Mouse (Mus musculus) midbrain, postnatal 0 days (tissue): ENCODE data around the gene Pmp22. TPM values are rescaled to one million over a fixed set of nuclear protein-coding genes. Genes with fewer than 3 reads are reported as not detected.

Experiments used
- ATAC-seq: fragments of 200-750 bp; cut with Nextera tagmentation; 2 replicates; pipeline ENCODE4 v1.8.0; 2017; ENCODE audit warnings: moderate number of reproducible peaks, mild to moderate bottlenecking, moderate TSS enrichment, moderate library complexity; ENCODE audit not compliant: low FRiP score
- DNase-seq: peaks from one replicate; pipeline ENCODE4 v3.0.0-alpha.2; 2015; ENCODE audit warnings: low spot score
- H3K27ac ChIP-seq: fragments of 300-500 bp; sonication (generic); 2 replicates; pipeline ENCODE4 v1.5.1; 2014; ENCODE audit warnings: low read depth, mild to moderate bottlenecking, low read length, mixed read lengths
- H3K27me3 ChIP-seq: fragments of 300-500 bp; sonication (generic); 2 replicates; pipeline ENCODE4 v1.6.1; 2014; ENCODE audit warnings: low read length, control low read depth, mixed read lengths; ENCODE audit not compliant: insufficient read depth
- H3K36me3 ChIP-seq: fragments of 300-500 bp; sonication (generic); 2 replicates; pipeline ENCODE4 v1.6.1; 2014; ENCODE audit warnings: low read length, control low read depth, mixed read lengths; ENCODE audit not compliant: insufficient read depth
- H3K4me1 ChIP-seq: fragments of 300-500 bp; sonication (generic); 2 replicates; pipeline ENCODE4 v1.6.1; 2014; ENCODE audit warnings: mild to moderate bottlenecking, control low read depth, antibody characterized with exemption, low read length, mixed read lengths; ENCODE audit not compliant: insufficient read depth
- H3K4me2 ChIP-seq: fragments of 300-500 bp; sonication (generic); 2 replicates; pipeline ENCODE4 v1.6.1; 2014; ENCODE audit warnings: low read depth, mild to moderate bottlenecking, low read length, mixed read lengths; ENCODE audit not compliant: poor library complexity, severe bottlenecking
- H3K4me3 ChIP-seq: fragments of 300-500 bp; sonication (generic); 2 replicates; pipeline ENCODE4 v1.5.1; 2014; ENCODE audit warnings: low read depth, mild to moderate bottlenecking, low read length, moderate library complexity
- H3K9ac ChIP-seq: fragments of 300-500 bp; sonication (generic); replicated peaks from 2 replicates; pipeline ENCODE4 v1.6.1; 2014; ENCODE audit warnings: mild to moderate bottlenecking, low read length, moderate library complexity, mixed read lengths; ENCODE audit not compliant: poor library complexity, severe bottlenecking
- H3K9me3 ChIP-seq: fragments of 300-500 bp; sonication (generic); 2 replicates; pipeline ENCODE4 v1.6.1; 2016; ENCODE audit warnings: low read length, control low read depth
- CTCF ChIP-seq: IDR thresholded peaks from 2 replicates; pipeline ENCODE4 v1.5.1; 2016; ENCODE audit warnings: antibody characterized with exemption, mild to moderate bottlenecking
- WGBS: fragments of 180-500 bp; shearing (Covaris S2); extraction: QIAGEN DNeasy Blood & Tissue Kit; methylation state at CpG from one replicate; pipeline ENCODE4 v1.1.7; 2014; 5-methylcytosine and 5-hydroxymethylcytosine counted together
- polyA plus RNA-seq: library from polyadenylated mRNA; unstranded; fragments of >200 nt; fragmentation: Nextera tagmentation; extraction: Ambion mirVana; gene quantifications from 2 replicates; pipeline ENCODE4 v1.2.1, GENCODE M21; 2015
- total RNA-seq: library from RNA; depleted of rRNA; stranded (reverse); fragments of >200 nt; gene quantifications from 2 replicates; pipeline ENCODE4 v1.2.3, GENCODE M21; 2014

The Pmp22 gene
- total and polyA plus RNA-seq, 2 experiments from 2014 or later: 29.8 to 39.1 TPM

GRCm38 (mm10) chr11:63109230-63109775, 19.5 kb upstream of the Pmp22 start:
- ATAC-seq: no peak
- H3K27ac ChIP-seq: no peak overlapping the region

GRCm38 (mm10) chr11:63110329-63110728, 18.5 kb upstream of the Pmp22 start:
- H3K9ac ChIP-seq: no peak overlapping the region

More at GRCm38 (mm10) chr11:63109230-63109775, 19.5 kb upstream of the Pmp22 start:
- no peak for TF ChIP-seq CTCF
- H3K4me2 ChIP-seq: no peak overlapping the region
- H3K27me3 ChIP-seq: no peaks in the 10 kb centered on the region; the same call in 1 of the 2 replicates
- H3K4me1 ChIP-seq: no peaks in the 10 kb centered on the region
- H3K4me3 ChIP-seq: no peak overlapping the region
- no peak overlapping the region for H3K9ac ChIP-seq
- WGBS: 48% methylated on average over 1 of the region's 1 CpGs
- no peaks in the 10 kb centered on the region for H3K36me3 ChIP-seq
- H3K9me3 ChIP-seq: no peaks in the 10 kb centered on the region
- DNase-seq: no peak

GRCm38 (mm10) chr11:63114807-63115641, 13.8 kb upstream of the Pmp22 start:
- TF ChIP-seq CTCF: no peak
- ATAC-seq (no peak), DNase-seq (peak; percentile 19)
- Histone ChIP-seq H3K27ac (no peak overlapping the region), H3K4me3 (no peak overlapping the region), H3K4me1 (no peaks in the 10 kb centered on the region), H3K9me3 (no peaks in the 10 kb centered on the region), H3K36me3 (no peaks in the 10 kb centered on the region), H3K4me2 (no peak overlapping the region), H3K27me3 (no peaks in the 10 kb centered on the region; the same call in 1 of the 2 replicates), H3K9ac (no peak overlapping the region)
- 74% methylated on average over 8 of the region's 8 CpGs for WGBS

More at GRCm38 (mm10) chr11:63110329-63110728, 18.5 kb upstream of the Pmp22 start:
- no peak for ATAC-seq
- DNase-seq: no peak
- Histone ChIP-seq H3K27ac (no peak overlapping the region), H3K9me3 (no peaks in the 10 kb centered on the region), H3K27me3 (no peaks in the 10 kb centered on the region; the same call in 1 of the 2 replicates), H3K4me3 (no peak overlapping the region), H3K36me3 (no peaks in the 10 kb centered on the region), H3K4me1 (no peaks in the 10 kb centered on the region), H3K4me2 (no peak overlapping the region)
- TF ChIP-seq CTCF: no peak
- WGBS: 86% methylated on average over 3 of the region's 3 CpGs

GRCm38 (mm10) chr11:63116652-63117051, 12.1 kb upstream of the Pmp22 start:
- no peak overlapping the region for H3K4me2 ChIP-seq

GRCm38 (mm10) chr11:63117266-63117665, 11.5 kb upstream of the Pmp22 start:
- H3K4me2 ChIP-seq: no peak overlapping the region
- ATAC-seq (no peak), DNase-seq (no peak)
- no peaks in the 10 kb centered on the region for H3K4me1 ChIP-seq
- no peaks in the 10 kb centered on the region for H3K27me3 ChIP-seq
- no peak overlapping the region for H3K9ac ChIP-seq
- H3K27ac ChIP-seq: no peak overlapping the region
- WGBS: 88% methylated on average over 1 of the region's 1 CpGs
- no peak overlapping the region for H3K4me3 ChIP-seq
- no peaks in the 10 kb centered on the region for H3K36me3 ChIP-seq
- no peaks in the 10 kb centered on the region for H3K9me3 ChIP-seq
- TF ChIP-seq CTCF: no peak

More at GRCm38 (mm10) chr11:63116652-63117051, 12.1 kb upstream of the Pmp22 start:
- Histone ChIP-seq H3K27ac (no peak overlapping the region), H3K9me3 (no peaks in the 10 kb centered on the region), H3K9ac (no peak overlapping the region), H3K4me1 (no peaks in the 10 kb centered on the region), H3K36me3 (no peaks in the 10 kb centered on the region), H3K27me3 (no peaks in the 10 kb centered on the region; the same call in 1 of the 2 replicates), H3K4me3 (no peak overlapping the region)
- DNase-seq: no peak
- ATAC-seq: no peak
- WGBS: 93% methylated on average over 5 of the region's 5 CpGs
- TF ChIP-seq CTCF: no peak

- Histone ChIP-seq H3K4me3 (no peak overlapping the region), H3K36me3 (no peaks in the 10 kb centered on the region), H3K9me3 (no peaks in the 10 kb centered on the region), H3K4me2 (no peak overlapping the region), H3K27me3 (no peaks in the 10 kb centered on the region), H3K4me1 (no peaks in the 10 kb centered on the region), H3K9ac (no peak overlapping the region), H3K27ac (no peak overlapping the region)
- DNase-seq (no peak), ATAC-seq (no peak)
- no peak for TF ChIP-seq CTCF
- WGBS: 90% methylated on average over 7 of the region's 7 CpGs
Measured at GRCm38 (mm10) chr11:63119791-63120190, 9.0 kb upstream of the Pmp22 start.
